Mouse (Mus musculus) myocyte (in vitro differentiated cells): ENCODE results near the gene Aagab.
A peak's percentile ranks its signal among the peaks of the same experiment; 100 is the strongest.

Source experiments
- CEBPB ChIP-seq: IDR thresholded peaks from 2 replicates; pipeline ENCODE4 v1.6.1; 2011; ENCODE audit warnings: mild to moderate bottlenecking, moderate library complexity; ENCODE audit not compliant: poor library complexity, insufficient read depth, severe bottlenecking
- E2F4 ChIP-seq: IDR thresholded peaks from one replicate; pipeline ENCODE4 v1.6.1; 2011; ENCODE audit warnings: mild to moderate bottlenecking, control low read depth, moderate library complexity; ENCODE audit not compliant: insufficient read depth
- MAX ChIP-seq: IDR thresholded peaks from one replicate; pipeline ENCODE4 v1.6.1; 2011; ENCODE audit warnings: low read depth, mild to moderate bottlenecking, control low read depth
- MYOD1 ChIP-seq, 3 experiments: IDR thresholded peaks; one replicate each; pipeline ENCODE4 v1.6.1; 2011; ENCODE audit warnings: control low read depth in 2 of 3, low read depth in 2 of 3, mild to moderate bottlenecking in 2 of 3, moderate library complexity in 1 of 3; ENCODE audit not compliant: insufficient read length in 2 of 3, control insufficient read depth in 1 of 3
- MYOG ChIP-seq, 3 experiments: IDR thresholded peaks; one replicate each; pipeline ENCODE4 v1.6.1; 2011; ENCODE audit warnings: control low read depth in 2 of 3, low read depth in 2 of 3, mild to moderate bottlenecking in 2 of 3; ENCODE audit not compliant: insufficient read length in 2 of 3, control insufficient read depth in 1 of 3, insufficient read depth in 1 of 3
- POLR2A ChIP-seq: IDR thresholded peaks from one replicate; pipeline ENCODE4 v1.6.1; 2011; ENCODE audit warnings: low read depth, mild to moderate bottlenecking, control low read depth, moderate library complexity; ENCODE audit not compliant: insufficient read length
- POLR2AphosphoS2 ChIP-seq: IDR thresholded peaks from one replicate; pipeline ENCODE4 v1.6.1; 2011; ENCODE audit warnings: low read depth, control low read depth; ENCODE audit not compliant: insufficient read length
- REST ChIP-seq: IDR thresholded peaks from one replicate; pipeline ENCODE4 v1.6.1; 2011; ENCODE audit warnings: mild to moderate bottlenecking, control low read depth, moderate library complexity; ENCODE audit not compliant: insufficient read depth, insufficient read length
- TCF12 ChIP-seq: IDR thresholded peaks from one replicate; pipeline ENCODE4 v1.6.1; 2011; ENCODE audit warnings: mild to moderate bottlenecking, control low read depth; ENCODE audit not compliant: poor library complexity, insufficient read depth, severe bottlenecking
- TCF3 ChIP-seq: IDR thresholded peaks from one replicate; pipeline ENCODE4 v1.6.1; 2011; ENCODE audit warnings: low read depth, control low read depth; ENCODE audit not compliant: insufficient read length
- USF1 ChIP-seq: IDR thresholded peaks from one replicate; pipeline ENCODE4 v1.6.1; 2011; ENCODE audit warnings: low read depth, mild to moderate bottlenecking, control low read depth, moderate library complexity

- TF ChIP-seq POLR2A (no peak), POLR2AphosphoS2 (no peak), USF1 (no peak), REST (no peak), MYOG (IDR thresholded peaks at IDR 0.05; ENCODE audit: control insufficient read depth in 1 of 3, insufficient read depth in 1 of 3, insufficient read length in 2 of 3, low read depth in 2 of 3) (peak in 2 of 3 experiments; percentile 19 to 66), MAX (no peak), E2F4 (no peak), TCF12 (peak; percentile 62), CEBPB (no peak), MYOD1 (IDR thresholded peaks at IDR 0.05; ENCODE audit: control insufficient read depth in 1 of 3, insufficient read length in 2 of 3, low read depth in 2 of 3) (peak; percentile 42 to 82 (median 75)), TCF3 (peak; percentile 30)
These were observed 47.5 kb downstream of the Aagab start for GRCm38 (mm10) chr9:63649841-63650545.
